Mouse (Mus musculus) cerebellum, postnatal 10 days (tissue): ENCODE measurements around the gene Olfr527.
A peak's percentile ranks its signal among the peaks of the same experiment; 100 is the strongest.

Experiments
- DNase-seq, 2 experiments: peaks; one replicate each; pipeline ENCODE4 v3.0.0; 2021; ENCODE audit warnings: mixed read lengths in 2 of 2

The Olfr527 gene

GRCm38 (mm10) chr7:140333717-140334116, at the start of gene Olfr527:
TSS of gene Olfr527 (plus strand) at chr7:140334017.
- DNase-seq, result no peak

- DNase-seq, result no peak
These were observed 38.1 kb upstream of the Olfr527 start for GRCm38 (mm10) chr7:140295746-140296145.

DNA sequence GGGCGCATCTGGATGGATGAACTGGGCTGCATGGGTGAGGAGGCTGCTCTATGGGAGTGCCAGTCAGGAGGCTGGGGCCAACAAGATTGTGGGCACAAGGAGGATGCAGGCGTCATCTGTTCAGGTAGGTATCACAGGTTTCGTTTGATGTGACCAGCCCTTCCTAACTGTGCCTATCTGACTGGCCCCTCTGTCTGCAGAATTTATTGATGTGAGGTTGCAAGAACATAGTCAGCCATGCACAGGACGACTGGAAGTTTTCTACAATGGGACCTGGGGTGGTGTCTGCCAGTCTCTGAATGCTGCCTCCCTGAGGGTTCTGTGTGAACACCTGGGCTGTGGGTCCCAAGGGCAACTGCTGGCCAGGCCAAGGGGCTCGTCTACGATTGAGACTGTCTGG, 36.9 kb upstream of the Olfr527 start:
- no peak for DNase-seq

GRCm38 (mm10) chr7:140299416-140299815, 34.4 kb upstream of the Olfr527 start:
- DNase-seq, result no peak

DNA sequence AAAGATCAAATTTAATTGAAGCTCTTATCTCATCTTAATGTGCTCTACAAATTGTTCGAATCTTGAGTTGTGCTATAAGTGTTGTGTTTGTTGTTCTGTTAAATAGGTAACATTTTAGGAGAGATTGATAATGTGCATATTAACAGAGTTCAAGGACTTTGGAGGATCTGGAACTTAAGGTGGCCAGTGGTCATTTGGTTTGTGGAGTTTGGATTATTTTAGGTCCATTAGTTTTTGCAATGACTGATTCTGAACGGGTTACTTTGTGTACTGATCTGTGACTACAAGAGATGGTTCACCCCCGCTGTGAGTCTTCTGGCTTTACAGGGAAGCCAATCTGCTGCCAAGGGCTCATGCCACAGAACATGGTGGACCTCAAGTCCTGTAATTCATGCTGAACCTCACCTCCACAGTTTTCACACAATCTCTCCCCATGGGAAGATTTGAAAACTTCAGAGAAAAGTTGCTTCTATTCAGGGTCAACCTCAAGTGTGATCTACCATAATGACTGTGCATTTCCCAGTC, 13.9 kb upstream of the Olfr527 start:
- DNase-seq, result peak; percentile 10 to 12

GRCm38 (mm10) chr7:140320558-140320957, 13.3 kb upstream of the Olfr527 start, which contains the start of gene Olfr525:
TSS of gene Olfr525 (plus strand) at chr7:140320858.
- DNase-seq, result peak in 1 of 2 experiments; percentile 5

DNA sequence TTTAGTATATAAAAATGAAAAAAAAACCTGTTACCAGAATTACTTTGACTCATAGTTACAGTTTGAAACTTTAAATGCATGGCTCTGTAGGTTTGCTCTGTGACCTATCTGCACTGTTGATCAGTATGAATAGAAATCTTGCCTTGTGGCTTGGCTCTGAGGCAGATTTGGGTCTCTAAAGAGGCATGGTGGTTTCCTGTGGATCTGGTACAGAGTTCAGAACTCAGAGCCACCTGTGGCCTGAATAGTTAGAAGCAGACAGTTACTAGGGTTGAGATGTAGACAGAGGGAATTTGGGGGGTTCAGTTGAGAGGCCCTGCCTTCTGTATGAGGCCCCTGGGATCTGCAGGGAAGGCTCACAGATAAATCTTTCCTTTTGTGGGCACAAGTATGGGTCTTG, 12.7 kb upstream of the Olfr527 start:
- no peak for DNase-seq

DNA sequence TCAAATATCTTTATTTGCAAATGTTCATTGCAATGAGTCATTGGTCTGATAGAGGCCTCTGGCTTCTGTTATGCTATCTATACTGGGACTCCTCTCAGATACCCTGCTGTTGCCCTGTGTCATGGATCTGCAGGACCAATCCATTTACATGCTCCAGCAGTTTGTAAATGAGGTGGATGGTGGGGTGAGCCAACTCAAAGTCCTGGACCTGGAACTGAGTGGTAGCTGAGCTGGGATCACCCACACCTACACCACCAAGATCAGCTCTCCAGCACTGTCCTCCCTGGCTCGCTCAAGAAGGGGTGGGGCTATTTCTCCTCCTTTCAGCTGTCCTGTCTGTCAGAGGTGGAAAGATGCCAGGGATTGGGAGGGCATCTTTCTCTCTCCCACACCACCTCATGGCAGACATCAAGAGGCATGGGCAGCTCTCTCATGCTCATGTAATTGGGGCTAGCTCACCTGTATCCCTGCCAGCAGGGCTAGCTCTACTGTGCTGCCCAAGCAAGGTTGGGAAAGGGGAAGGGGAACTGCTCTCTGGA, 4.0 kb upstream of the Olfr527 start:
- peak; percentile 51 to 58 for DNase-seq

DNA sequence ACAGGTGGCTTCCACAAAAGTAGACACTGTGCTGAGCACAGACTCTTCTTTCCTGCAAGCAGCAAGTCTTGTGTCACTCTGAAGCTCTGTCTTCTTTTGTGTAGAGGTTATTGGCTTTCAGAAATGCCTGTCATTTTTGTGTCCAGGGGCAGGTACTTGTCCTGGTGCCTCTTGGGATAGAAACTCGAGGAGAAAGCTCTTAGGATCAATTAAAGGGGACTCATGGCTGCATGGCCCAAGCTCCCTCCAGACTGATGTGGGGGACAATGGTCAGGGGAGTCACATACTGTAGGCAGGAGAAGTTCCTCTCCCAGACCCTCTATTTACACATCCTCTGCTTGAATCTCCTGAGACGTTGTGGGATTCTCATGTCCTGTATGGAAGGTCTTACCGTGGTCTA, 27.8 kb downstream of the Olfr527 start, which contains the start of gene Olfr60:
Olfr60 (minus strand) TSS at position 101 of the 400 bp plus-strand sequence.
- no peak for DNase-seq

DNA sequence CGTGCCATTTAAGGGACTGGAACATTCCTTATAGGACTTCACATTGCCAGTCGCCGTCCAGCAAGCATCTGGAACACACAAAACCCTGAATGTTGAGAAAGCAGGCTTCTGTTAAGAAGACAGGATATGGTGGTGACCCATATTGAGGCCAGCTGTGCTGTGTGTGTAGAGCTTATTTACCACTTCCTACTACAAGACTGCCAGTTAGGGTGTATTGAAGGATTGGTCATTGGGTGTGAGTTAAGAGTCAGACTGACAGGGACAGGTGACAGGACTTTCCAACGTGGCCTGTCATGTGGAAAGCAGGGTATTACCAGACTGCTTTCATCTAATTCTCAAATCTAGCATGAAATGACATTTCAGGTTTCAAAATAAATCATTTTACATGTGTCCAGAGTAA, 40.5 kb downstream of the Olfr527 start:
- no peak for DNase-seq

DNA sequence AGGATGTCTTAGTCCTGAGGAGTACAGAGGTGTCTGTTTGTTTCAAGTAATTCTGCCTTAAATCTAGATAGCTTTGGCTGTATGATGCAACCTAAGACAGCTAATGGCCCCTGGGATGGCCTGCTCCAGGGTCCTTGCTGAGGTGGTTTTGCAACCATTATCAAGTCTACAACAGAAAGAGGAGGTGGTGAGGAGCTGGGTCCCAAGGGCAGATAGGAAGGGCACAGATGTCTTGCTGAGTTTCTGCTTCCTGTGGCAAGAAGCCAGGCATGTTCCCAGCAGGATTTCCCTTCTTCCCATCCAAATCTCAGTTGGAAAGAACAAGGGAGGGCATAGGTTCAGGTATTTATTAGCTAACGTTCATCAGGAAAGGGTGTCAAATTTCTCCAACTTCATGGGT, 42.4 kb downstream of the Olfr527 start, which contains the start of gene Olfr530:
Olfr530 (minus strand) TSS at position 101 of the 400 bp plus-strand sequence.
- DNase-seq, result peak in 1 of 2 experiments; percentile 1

DNA sequence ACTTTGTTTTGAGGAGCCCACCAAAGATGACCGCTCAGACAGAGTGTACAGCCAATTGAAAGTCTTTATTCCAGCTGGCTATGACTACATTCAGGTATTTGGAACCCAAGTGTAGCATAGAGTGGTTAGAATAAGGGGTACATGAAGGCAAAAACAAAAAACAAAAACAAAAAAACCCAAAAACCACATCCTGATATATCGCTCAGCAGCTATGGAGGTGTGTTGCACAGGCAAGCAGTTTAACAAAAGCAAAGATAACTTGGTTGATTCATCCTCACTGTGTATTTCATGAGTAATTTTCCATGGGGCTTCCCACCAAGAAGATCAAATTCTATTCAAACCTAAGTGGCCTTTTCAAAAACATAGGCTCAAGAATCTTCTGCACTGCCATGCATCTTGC, 43.1 kb downstream of the Olfr527 start:
- DNase-seq, result no peak
